Mouse (Mus musculus) ovary, postnatal 10 days (tissue): ENCODE data around the gene Olfm4.

ENCODE experiments used
- DNase-seq: peaks from one replicate; pipeline ENCODE4 v3.0.0; 2022; ENCODE audit warnings: low spot score

The Olfm4 gene

GRCm38 (mm10) chr14:79983781-79984180 is at the start of gene Olfm4:
TSS of gene Olfm4 (plus strand) at chr14:79984081.
- DNase-seq, result no peak

GRCm38 (mm10) chr14:79934426-79934825 is 49.5 kb upstream of the Olfm4 start:
- no peak for DNase-seq

- DNase-seq, result no peak
Observed at GRCm38 (mm10) chr14:79936879-79937468, 46.9 kb upstream of the Olfm4 start.

GRCm38 (mm10) chr14:79945876-79946275 is 38.0 kb upstream of the Olfm4 start:
- DNase-seq, result no peak

- no peak for DNase-seq
Observed at GRCm38 (mm10) chr14:79955678-79956077, 28.2 kb upstream of the Olfm4 start.

- no peak for DNase-seq
Observed at GRCm38 (mm10) chr14:79957789-79958487, 25.9 kb upstream of the Olfm4 start.

GRCm38 (mm10) chr14:79961187-79961586 is 22.7 kb upstream of the Olfm4 start:
- no peak for DNase-seq

GRCm38 (mm10) chr14:79961602-79962001 is 22.3 kb upstream of the Olfm4 start:
- no peak for DNase-seq

- no peak for DNase-seq
Observed at GRCm38 (mm10) chr14:79970165-79970564, 13.7 kb upstream of the Olfm4 start.

- DNase-seq, result no peak
Observed at GRCm38 (mm10) chr14:79970928-79971738, 12.7 kb upstream of the Olfm4 start.

GRCm38 (mm10) chr14:79981437-79981836 is 2.4 kb upstream of the Olfm4 start:
- DNase-seq, result no peak

- no peak for DNase-seq
Observed at GRCm38 (mm10) chr14:79985137-79985670, 1.3 kb downstream of the Olfm4 start.

- no peak for DNase-seq
Observed at GRCm38 (mm10) chr14:79985696-79986095, 1.8 kb downstream of the Olfm4 start.

- DNase-seq, result no peak
Observed at GRCm38 (mm10) chr14:79986831-79987230, 3.0 kb downstream of the Olfm4 start.

GRCm38 (mm10) chr14:79989785-79990184 is 5.9 kb downstream of the Olfm4 start:
- no peak for DNase-seq

- no peak for DNase-seq
Observed at GRCm38 (mm10) chr14:79990547-79990946, 6.7 kb downstream of the Olfm4 start.

- DNase-seq, result no peak
Observed at GRCm38 (mm10) chr14:79997534-79997933, 13.7 kb downstream of the Olfm4 start.

- DNase-seq, result no peak
Observed at GRCm38 (mm10) chr14:80000110-80000531, 16.2 kb downstream of the Olfm4 start.

- DNase-seq, result no peak
Observed at GRCm38 (mm10) chr14:80007686-80008085, 23.8 kb downstream of the Olfm4 start.

GRCm38 (mm10) chr14:80010426-80010825 is 26.5 kb downstream of the Olfm4 start:
- no peak for DNase-seq

GRCm38 (mm10) chr14:80014966-80015365 is 31.1 kb downstream of the Olfm4 start:
- no peak for DNase-seq

GRCm38 (mm10) chr14:80016112-80016511 is 32.2 kb downstream of the Olfm4 start:
- no peak for DNase-seq

- DNase-seq, result no peak
Observed at GRCm38 (mm10) chr14:80026078-80026477, 42.2 kb downstream of the Olfm4 start.
